8 mouse cellular contexts compared by ENCODE assay signal in the genomic region with DNA sequence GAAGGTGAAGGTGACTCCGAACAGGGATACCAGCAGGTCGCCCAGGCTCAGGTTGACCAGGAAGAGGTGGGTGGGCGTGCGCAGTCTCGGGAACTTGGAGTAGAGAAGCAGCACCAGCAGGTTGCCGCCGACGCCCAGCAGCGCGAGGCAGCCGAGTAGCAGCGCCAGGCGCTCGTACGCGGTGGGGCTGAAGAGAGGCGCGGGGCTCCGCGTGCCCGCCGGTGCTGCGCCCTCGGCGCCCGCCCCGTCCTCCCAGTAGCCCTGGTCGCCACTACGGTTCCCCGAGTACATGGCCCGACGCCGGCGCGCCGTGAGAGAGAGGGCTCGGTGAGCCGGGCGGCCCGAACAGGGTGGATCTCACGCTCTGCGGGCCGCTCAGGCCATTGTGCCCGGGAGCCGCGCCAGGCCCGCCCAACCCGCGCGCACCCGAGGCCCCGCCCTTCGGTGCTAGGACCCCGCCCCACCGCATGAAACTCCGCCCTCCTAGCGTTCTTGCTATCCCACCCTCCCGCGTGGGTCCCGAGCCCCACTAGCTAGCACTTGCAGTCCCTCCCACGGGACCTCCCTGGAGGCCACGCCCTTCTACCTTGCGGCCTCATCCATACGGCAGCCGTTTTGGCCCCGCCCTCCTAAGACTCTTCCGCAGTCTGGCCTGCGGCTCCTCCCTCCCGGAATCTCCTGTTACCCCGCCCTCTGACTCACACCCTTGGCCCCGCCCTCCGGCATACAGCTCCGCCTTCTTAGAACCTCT. TPM values are rescaled to one million over a fixed set of nuclear protein-coding genes. Genes with fewer than 3 reads are reported as not detected.
DNase-seq lines count a peak whose midpoint lies in the region; ATAC-seq lines count a peak whose summit lies in the region.

A gene (minus strand): TSS at position 531 of the 751 bp plus-strand sequence.
A gene (minus strand): TSS at position 656 of the 751 bp plus-strand sequence.

- H3K4me2 ChIP-seq in lung, embryonic 16.5 days (ENCODE audit: low read depth, low read length), result peak within 1 kb of the TSS; percentile 96

- H3K27ac ChIP-seq in lung, embryonic 16.5 days (ENCODE audit: low read length), result peak within 1 kb of the TSS; percentile 86

- DNase-seq in MEL-GATA-1-ER (ENCODE audit: extremely low read depth, low read depth), result peak; percentile 93
- DNase-seq in cerebellum, adult 8-10 months, result peak; percentile 98
- DNase-seq in forelimb bud, embryonic 11.5 days (ENCODE audit: low read depth, low spot score), result peak; percentile 98
- peak; percentile 92 for DNase-seq in layer of hippocampus, adult 9-10 months (ENCODE audit: low spot score)
- DNase-seq in ovary, postnatal 10 days (ENCODE audit: low spot score), result peak; percentile 90
- peak; percentile 99 for DNase-seq in thymus, postnatal 10 days (ENCODE audit: low spot score in 2 of 2)

- H3K4me3 ChIP-seq in lung, embryonic 16.5 days (ENCODE audit: low read length), result peak within 1 kb of the TSS; percentile 80

- H3K36me3 ChIP-seq in lung, embryonic 16.5 days (ENCODE audit: control insufficient read depth, insufficient read depth, low read length), result no peaks in the 10 kb centered on the region

- WGBS in lung, embryonic 16.5 days, result under 1% methylated on average over 73 of the region's 73 CpGs

- no peaks in the 10 kb centered on the region for H3K27me3 ChIP-seq in lung, embryonic 16.5 days (ENCODE audit: control insufficient read depth, insufficient read depth, low read depth, low read length)

- peak; percentile 91 to 93 for ATAC-seq in hematopoietic stem cell, adult 5-6 weeks (replicated peaks in 1 of 2; ENCODE audit: insufficient read depth in 1 of 2, low FRiP score in 2 of 2, low TSS enrichment in 1 of 2, low read depth in 1 of 2, poor library complexity in 2 of 2, severe bottlenecking in 2 of 2)
- ATAC-seq in lung, embryonic 16.5 days (ENCODE audit: low read depth), result peak; percentile 99

- H3K4me1 ChIP-seq in lung, embryonic 16.5 days (replicated peaks; ENCODE audit: control insufficient read depth, insufficient read depth, low read length), result peaks cover 6% of the 10 kb centered on the region; the same call in 1 of the 2 replicates

- H3K9me3 ChIP-seq in lung, embryonic 16.5 days (ENCODE audit: control insufficient read depth, low read length), result no peaks in the 10 kb centered on the region

- peak within 1 kb of the TSS; percentile 87 for H3K9ac ChIP-seq in lung, embryonic 16.5 days (ENCODE audit: low read length)

RNA-seq across cellular contexts. Expression of the first gene that starts in this region (rescaled TPM):
- 0.19 and 0.60 TPM in 2 replicates for total RNA-seq in hematopoietic stem cell, adult 5-6 weeks (2017)
- polyA plus RNA-seq in lung, embryonic 16.5 days (2015; fragmentation: Nextera tagmentation; extraction: Ambion mirVana), result 4.5 and 5.4 TPM in 2 replicates

RNA-seq across cellular contexts. Expression of the second gene that starts in this region (rescaled TPM):
- 10.2 and 11.0 TPM in 2 replicates for total RNA-seq in hematopoietic stem cell, adult 5-6 weeks (2017)
- polyA plus RNA-seq in lung, embryonic 16.5 days (2015; fragmentation: Nextera tagmentation; extraction: Ambion mirVana), result 2.6 TPM in 2 replicates

Comparison
In these comparisons a context has a peak if more than half of its experiments do, and no peak if none do; other contexts are left out.
1. Peak in every context shown above with its lines: DNase-seq, ATAC-seq, H3K4me3 ChIP-seq and H3K27ac ChIP-seq.